Mouse (Mus musculus): ENCODE results near the gene Tnnt3. TPM values are rescaled to one million over a fixed set of nuclear protein-coding genes. Genes with fewer than 3 reads are reported as not detected.

The Tnnt3 gene
- polyA plus RNA-seq, 1 experiment from 2014 or later: 1.7 TPM

- H3K4me2 ChIP-seq (replicated peaks; ENCODE audit: low read depth, low read length): no peak overlapping the region
- ATAC-seq (ENCODE audit: low FRiP score) (peak; percentile 65), DNase-seq (ENCODE audit: low spot score) (peak; percentile 54)
- H3K36me3 ChIP-seq (ENCODE audit: control insufficient read depth, insufficient read depth, low read length): no peaks in the 10 kb centered on the region
- H3K4me1 ChIP-seq (replicated peaks; ENCODE audit: control insufficient read depth, insufficient read depth, low read length): peaks cover 17% of the 10 kb centered on the region
- H3K4me3 ChIP-seq (ENCODE audit: low read depth, low read length): no peak overlapping the region
- no peak overlapping the region for H3K9ac ChIP-seq (ENCODE audit: low read depth, low read length)
- H3K27ac ChIP-seq (ENCODE audit: low read depth, low read length): no peak overlapping the region; the same call in 1 of the 2 replicates
- no peaks in the 10 kb centered on the region for H3K9me3 ChIP-seq (ENCODE audit: control insufficient read depth, low read length)
- WGBS: 19% methylated on average over 2 of the region's 2 CpGs
- H3K27me3 ChIP-seq (ENCODE audit: control insufficient read depth, insufficient read depth, low read length): no peaks in the 10 kb centered on the region
Observed at GRCm38 (mm10) chr7:142505942-142506341, 7.3 kb downstream of the Tnnt3 start.

- H3K9me3 ChIP-seq (ENCODE audit: control insufficient read depth, low read length): no peaks in the 10 kb centered on the region
- H3K9ac ChIP-seq (ENCODE audit: low read depth, low read length): no peak overlapping the region
- peaks cover 17% of the 10 kb centered on the region for H3K4me1 ChIP-seq (replicated peaks; ENCODE audit: control insufficient read depth, insufficient read depth, low read length)
- H3K4me2 ChIP-seq (replicated peaks; ENCODE audit: low read depth, low read length): no peak overlapping the region
- H3K27me3 ChIP-seq (ENCODE audit: control insufficient read depth, insufficient read depth, low read length): no peaks in the 10 kb centered on the region
- 26% methylated on average over 4 of the region's 4 CpGs for WGBS
- H3K4me3 ChIP-seq (ENCODE audit: low read depth, low read length): no peak overlapping the region
- DNase-seq (ENCODE audit: low spot score): no peak
- no peak for ATAC-seq (ENCODE audit: low FRiP score)
- no peak overlapping the region for H3K27ac ChIP-seq (ENCODE audit: low read depth, low read length)
- no peaks in the 10 kb centered on the region for H3K36me3 ChIP-seq (ENCODE audit: control insufficient read depth, insufficient read depth, low read length)
Observed at GRCm38 (mm10) chr7:142506501-142506900, 7.9 kb downstream of the Tnnt3 start.

- no peak overlapping the region for H3K9ac ChIP-seq (ENCODE audit: low read depth, low read length)
- no peaks in the 10 kb centered on the region; the same call in 1 of the 2 replicates for H3K27me3 ChIP-seq (ENCODE audit: control insufficient read depth, insufficient read depth, low read length)
- no peaks in the 10 kb centered on the region for H3K9me3 ChIP-seq (ENCODE audit: control insufficient read depth, low read length)
- H3K4me1 ChIP-seq (replicated peaks; ENCODE audit: control insufficient read depth, insufficient read depth, low read length): peaks cover 17% of the 10 kb centered on the region
- no peak overlapping the region for H3K4me3 ChIP-seq (ENCODE audit: low read depth, low read length)
- DNase-seq (ENCODE audit: low spot score) (no peak), ATAC-seq (ENCODE audit: low FRiP score) (no peak)
- H3K4me2 ChIP-seq (replicated peaks; ENCODE audit: low read depth, low read length): no peak overlapping the region
- no peaks in the 10 kb centered on the region for H3K36me3 ChIP-seq (ENCODE audit: control insufficient read depth, insufficient read depth, low read length)
- H3K27ac ChIP-seq (ENCODE audit: low read depth, low read length): no peak overlapping the region
- 92% methylated on average over 9 of the region's 9 CpGs for WGBS
Observed at GRCm38 (mm10) chr7:142507453-142507852, 8.8 kb downstream of the Tnnt3 start.

- no peak overlapping the region for H3K4me3 ChIP-seq (ENCODE audit: low read depth, low read length)
- no peak overlapping the region for H3K4me2 ChIP-seq (replicated peaks; ENCODE audit: low read depth, low read length)
- H3K9me3 ChIP-seq (ENCODE audit: control insufficient read depth, low read length): no peaks in the 10 kb centered on the region
- peak overlapping the region; percentile 85 for H3K27ac ChIP-seq (ENCODE audit: low read depth, low read length)
- no peak overlapping the region for H3K9ac ChIP-seq (ENCODE audit: low read depth, low read length)
- H3K27me3 ChIP-seq (ENCODE audit: control insufficient read depth, insufficient read depth, low read length): no peaks in the 10 kb centered on the region; the same call in 1 of the 2 replicates
- H3K36me3 ChIP-seq (ENCODE audit: control insufficient read depth, insufficient read depth, low read length): no peaks in the 10 kb centered on the region
- ATAC-seq (ENCODE audit: low FRiP score) (no peak), DNase-seq (ENCODE audit: low spot score) (peak; percentile 45)
- H3K4me1 ChIP-seq (replicated peaks; ENCODE audit: control insufficient read depth, insufficient read depth, low read length): peaks cover 17% of the 10 kb centered on the region
- 30% methylated on average over 14 of the region's 14 CpGs for WGBS
Observed at GRCm38 (mm10) chr7:142509518-142509917, 10.9 kb downstream of the Tnnt3 start.

- WGBS: 10% methylated on average over 12 of the region's 12 CpGs
- Histone ChIP-seq H3K4me1 (replicated peaks; ENCODE audit: control insufficient read depth, insufficient read depth, low read length) (peaks cover 17% of the 10 kb centered on the region), H3K27ac (ENCODE audit: low read depth, low read length) (peak overlapping the region; percentile 85), H3K9ac (ENCODE audit: low read depth, low read length) (peak overlapping the region; percentile 12; the same call in 1 of the 2 replicates), H3K9me3 (ENCODE audit: control insufficient read depth, low read length) (no peaks in the 10 kb centered on the region), H3K4me3 (ENCODE audit: low read depth, low read length) (no peak overlapping the region), H3K4me2 (replicated peaks; ENCODE audit: low read depth, low read length) (no peak overlapping the region), H3K27me3 (ENCODE audit: control insufficient read depth, insufficient read depth, low read length) (no peaks in the 10 kb centered on the region; the same call in 1 of the 2 replicates), H3K36me3 (ENCODE audit: control insufficient read depth, insufficient read depth, low read length) (no peaks in the 10 kb centered on the region)
- ATAC-seq (ENCODE audit: low FRiP score): peak; percentile 54; the same call in 1 of the 2 replicates
- DNase-seq (ENCODE audit: low spot score): peak; percentile 69
Observed at GRCm38 (mm10) chr7:142510021-142510777, 11.6 kb downstream of the Tnnt3 start.

- no peaks in the 10 kb centered on the region; the same call in 1 of the 2 replicates for H3K27me3 ChIP-seq (ENCODE audit: control insufficient read depth, insufficient read depth, low read length)
- H3K4me2 ChIP-seq (replicated peaks; ENCODE audit: low read depth, low read length): no peak overlapping the region
- H3K9me3 ChIP-seq (ENCODE audit: control insufficient read depth, low read length): no peaks in the 10 kb centered on the region
- DNase-seq (ENCODE audit: low spot score): no peak
- no peak overlapping the region for H3K9ac ChIP-seq (ENCODE audit: low read depth, low read length)
- peaks cover 8% of the 10 kb centered on the region for H3K4me1 ChIP-seq (replicated peaks; ENCODE audit: control insufficient read depth, insufficient read depth, low read length)
- H3K36me3 ChIP-seq (ENCODE audit: control insufficient read depth, insufficient read depth, low read length): no peaks in the 10 kb centered on the region
- 88% methylated on average over 4 of the region's 4 CpGs for whole genome bisulfite sequencing
- ATAC-seq (ENCODE audit: low FRiP score): no peak
- H3K27ac ChIP-seq (ENCODE audit: low read depth, low read length): no peak overlapping the region
- H3K4me3 ChIP-seq (ENCODE audit: low read depth, low read length): no peak overlapping the region
Observed at GRCm38 (mm10) chr7:142514048-142514447, 15.4 kb downstream of the Tnnt3 start.

- no peak overlapping the region for H3K4me3 ChIP-seq (ENCODE audit: low read depth, low read length)
- 46% methylated on average over 21 of the region's 21 CpGs for WGBS
Observed at GRCm38 (mm10) chr7:142516221-142516978, 17.8 kb downstream of the Tnnt3 start.

GRCm38 (mm10) chr7:142517531-142517930 lies 18.9 kb downstream of the Tnnt3 start:
- no peak for ATAC-seq (ENCODE audit: low FRiP score)
- Histone ChIP-seq H3K9ac (ENCODE audit: low read depth, low read length) (no peak overlapping the region; the same call in 1 of the 2 replicates), H3K27ac (ENCODE audit: low read depth, low read length) (no peak overlapping the region), H3K36me3 (ENCODE audit: control insufficient read depth, insufficient read depth, low read length) (no peaks in the 10 kb centered on the region), H3K27me3 (ENCODE audit: control insufficient read depth, insufficient read depth, low read length) (no peaks in the 10 kb centered on the region), H3K9me3 (ENCODE audit: control insufficient read depth, low read length) (no peaks in the 10 kb centered on the region), H3K4me2 (replicated peaks; ENCODE audit: low read depth, low read length) (no peak overlapping the region), H3K4me3 (ENCODE audit: low read depth, low read length) (no peak overlapping the region), H3K4me1 (replicated peaks; ENCODE audit: control insufficient read depth, insufficient read depth, low read length) (no peaks in the 10 kb centered on the region; the same call in 1 of the 2 replicates)
- DNase-seq (ENCODE audit: low spot score): no peak
- 80% methylated on average over 3 of the region's 3 CpGs for WGBS

More at GRCm38 (mm10) chr7:142516221-142516978, 17.8 kb downstream of the Tnnt3 start:
- H3K4me2 ChIP-seq (replicated peaks; ENCODE audit: low read depth, low read length): no peak overlapping the region
- H3K9me3 ChIP-seq (ENCODE audit: control insufficient read depth, low read length): no peaks in the 10 kb centered on the region
- H3K9ac ChIP-seq (ENCODE audit: low read depth, low read length): no peak overlapping the region
- H3K27me3 ChIP-seq (ENCODE audit: control insufficient read depth, insufficient read depth, low read length): no peaks in the 10 kb centered on the region; the same call in 1 of the 2 replicates
- DNase-seq (ENCODE audit: low spot score) (peak; percentile 19), ATAC-seq (ENCODE audit: low FRiP score) (no peak)
- H3K36me3 ChIP-seq (ENCODE audit: control insufficient read depth, insufficient read depth, low read length): no peaks in the 10 kb centered on the region
- H3K4me1 ChIP-seq (replicated peaks; ENCODE audit: control insufficient read depth, insufficient read depth, low read length): no peaks in the 10 kb centered on the region; the same call in 1 of the 2 replicates
- H3K27ac ChIP-seq (ENCODE audit: low read depth, low read length): peak overlapping the region; percentile 63
